Mouse (Mus musculus): ENCODE measurements around the gene Aldh1a2. TPM values are rescaled to one million over a fixed set of nuclear protein-coding genes. Genes with fewer than 3 reads are reported as not detected.

Gene Aldh1a2
- total RNA-seq (2017), result not detected in 2 replicates

GRCm38 (mm10) chr9:71215248-71216035 lies at the start of gene Aldh1a2:
TSS of gene Aldh1a2 (plus strand) at chr9:71215789.
- ATAC-seq (ENCODE audit: extremely low read depth, insufficient number of reproducible peaks, low FRiP score, poor library complexity, severe bottlenecking), result 0 out of 2 replicates have a peak, but pooled peaks have one; percentile 9

- no peak for ATAC-seq (ENCODE audit: extremely low read depth, insufficient number of reproducible peaks, low FRiP score, poor library complexity, severe bottlenecking)
Observed at GRCm38 (mm10) chr9:71166019-71166705, 49.4 kb upstream of the Aldh1a2 start.

- ATAC-seq (ENCODE audit: extremely low read depth, insufficient number of reproducible peaks, low FRiP score, poor library complexity, severe bottlenecking), result peak; percentile 85
Observed at GRCm38 (mm10) chr9:71166871-71167465, 48.6 kb upstream of the Aldh1a2 start.

GRCm38 (mm10) chr9:71167473-71168215 lies 47.9 kb upstream of the Aldh1a2 start:
- no peak for ATAC-seq (ENCODE audit: extremely low read depth, insufficient number of reproducible peaks, low FRiP score, poor library complexity, severe bottlenecking)

GRCm38 (mm10) chr9:71168511-71168910 lies 47.1 kb upstream of the Aldh1a2 start, which contains the start of gene Aqp9:
TSS of gene Aqp9 (minus strand) at chr9:71168682.
- no peak for ATAC-seq (ENCODE audit: extremely low read depth, insufficient number of reproducible peaks, low FRiP score, poor library complexity, severe bottlenecking)

GRCm38 (mm10) chr9:71173533-71173932 lies 42.1 kb upstream of the Aldh1a2 start:
- ATAC-seq (ENCODE audit: extremely low read depth, insufficient number of reproducible peaks, low FRiP score, poor library complexity, severe bottlenecking), result no peak

GRCm38 (mm10) chr9:71174316-71174975 lies 41.1 kb upstream of the Aldh1a2 start:
- no peak for ATAC-seq (ENCODE audit: extremely low read depth, insufficient number of reproducible peaks, low FRiP score, poor library complexity, severe bottlenecking)

GRCm38 (mm10) chr9:71175686-71176085 lies 39.9 kb upstream of the Aldh1a2 start:
- ATAC-seq (ENCODE audit: extremely low read depth, insufficient number of reproducible peaks, low FRiP score, poor library complexity, severe bottlenecking), result no peak

GRCm38 (mm10) chr9:71179276-71179896 lies 36.2 kb upstream of the Aldh1a2 start:
- ATAC-seq (ENCODE audit: extremely low read depth, insufficient number of reproducible peaks, low FRiP score, poor library complexity, severe bottlenecking), result no peak

GRCm38 (mm10) chr9:71179964-71180700 lies 35.5 kb upstream of the Aldh1a2 start:
- no peak for ATAC-seq (ENCODE audit: extremely low read depth, insufficient number of reproducible peaks, low FRiP score, poor library complexity, severe bottlenecking)

- ATAC-seq (ENCODE audit: extremely low read depth, insufficient number of reproducible peaks, low FRiP score, poor library complexity, severe bottlenecking), result no peak
Observed at GRCm38 (mm10) chr9:71185285-71185684, 30.3 kb upstream of the Aldh1a2 start.

- no peak for ATAC-seq (ENCODE audit: extremely low read depth, insufficient number of reproducible peaks, low FRiP score, poor library complexity, severe bottlenecking)
Observed at GRCm38 (mm10) chr9:71185823-71186222, 29.8 kb upstream of the Aldh1a2 start.

- ATAC-seq (ENCODE audit: extremely low read depth, insufficient number of reproducible peaks, low FRiP score, poor library complexity, severe bottlenecking), result no peak
Observed at GRCm38 (mm10) chr9:71187396-71187795, 28.2 kb upstream of the Aldh1a2 start.

- ATAC-seq (ENCODE audit: extremely low read depth, insufficient number of reproducible peaks, low FRiP score, poor library complexity, severe bottlenecking), result peak; percentile 80; the same call in 1 of the 2 replicates
Observed at GRCm38 (mm10) chr9:71188647-71189415, 26.8 kb upstream of the Aldh1a2 start.

- no peak for ATAC-seq (ENCODE audit: extremely low read depth, insufficient number of reproducible peaks, low FRiP score, poor library complexity, severe bottlenecking)
Observed at GRCm38 (mm10) chr9:71198826-71199225, 16.8 kb upstream of the Aldh1a2 start.

- ATAC-seq (ENCODE audit: extremely low read depth, insufficient number of reproducible peaks, low FRiP score, poor library complexity, severe bottlenecking), result no peak
Observed at GRCm38 (mm10) chr9:71202265-71202664, 13.3 kb upstream of the Aldh1a2 start.

GRCm38 (mm10) chr9:71209299-71209698 lies 6.3 kb upstream of the Aldh1a2 start:
- ATAC-seq (ENCODE audit: extremely low read depth, insufficient number of reproducible peaks, low FRiP score, poor library complexity, severe bottlenecking), result no peak

Measured in neutrophil, adult 5-6 weeks (primary cell).